Mouse (Mus musculus) embryo, embryonic 11 days (tissue): ENCODE measurements at regions not wholly inside any gene's neighbourhood (a gene's known extent, or its start where the extent isn't known, plus 50 kb on each side); places are given as distances from the start of the nearest gene placed in this dataset.

Experiments
- DNase-seq: peaks from one replicate; pipeline ENCODE4 v3.0.0-alpha.2; 2015

DNA sequence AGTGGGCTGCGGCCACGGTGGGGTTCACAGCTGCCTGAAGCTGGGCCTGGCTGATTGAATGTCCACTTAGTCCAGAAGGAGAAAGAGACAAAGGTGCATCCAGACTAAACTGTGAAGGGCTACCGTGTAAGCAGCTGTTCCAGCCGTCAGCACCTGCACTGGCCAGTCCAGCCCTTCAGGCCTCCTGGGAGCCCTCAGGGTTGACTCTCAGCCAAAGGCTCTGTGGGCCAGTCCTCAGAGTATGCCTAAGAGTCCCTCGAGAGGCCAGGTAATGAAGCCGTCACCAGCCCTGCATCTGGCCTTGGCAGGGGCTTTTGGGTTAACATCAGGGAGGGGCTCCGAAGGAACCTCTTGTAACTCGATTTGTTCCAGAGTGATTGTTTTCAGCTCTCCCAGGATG lies 187.4 kb downstream of the Gpd2 start:
- no peak for DNase-seq

- no peak for DNase-seq
These were observed 188.0 kb downstream of the Gpd2 start for GRCm38 (mm10) chr2:57425439-57425838.

GRCm38 (mm10) chr2:57450996-57451770 lies 213.7 kb downstream of the Gpd2 start:
- DNase-seq = no peak

GRCm38 (mm10) chr2:57453896-57454679 lies 216.7 kb downstream of the Gpd2 start:
- DNase-seq = no peak

DNA sequence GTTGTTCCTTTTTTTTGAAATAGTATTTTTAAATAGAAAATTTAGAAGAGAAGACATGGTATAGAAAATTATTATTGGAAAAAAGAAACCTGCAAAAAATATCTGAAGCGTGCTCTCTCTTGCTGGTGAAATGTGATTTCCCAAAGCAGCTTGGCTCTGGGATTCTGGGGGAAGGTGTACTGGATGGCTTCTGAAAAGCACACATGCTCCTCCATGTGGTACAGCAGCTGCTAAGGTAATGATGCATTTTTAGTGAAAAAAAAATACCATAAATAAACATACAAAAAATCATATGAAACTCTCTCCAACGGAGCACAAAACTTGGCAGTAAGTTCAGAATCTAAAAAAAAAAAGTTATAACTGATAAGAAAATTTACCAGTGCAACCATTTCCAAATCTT lies 222.5 kb downstream of the Gpd2 start:
- DNase-seq = no peak

GRCm38 (mm10) chr2:57473873-57474272 lies 236.4 kb downstream of the Gpd2 start:
- DNase-seq = no peak

DNA sequence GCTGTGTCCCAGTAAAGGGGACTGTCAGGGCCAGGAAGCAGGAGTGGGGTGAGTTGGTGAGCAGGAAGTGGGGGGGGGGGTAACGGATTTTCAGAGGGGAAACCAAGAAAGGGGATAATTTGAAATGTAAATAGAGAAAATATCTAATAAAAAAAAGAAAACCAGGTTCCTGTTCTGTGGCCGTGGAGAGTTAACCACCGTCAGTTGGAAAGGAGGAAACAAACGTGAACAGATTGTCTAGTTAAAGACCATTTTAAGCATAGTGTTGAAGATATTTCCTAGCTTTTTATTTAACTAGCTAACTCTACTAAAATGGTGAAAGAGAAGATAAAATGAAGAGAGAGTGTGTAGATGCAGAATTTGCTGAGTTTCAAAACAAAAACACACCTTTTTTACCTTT lies 254.7 kb downstream of the Gpd2 start:
- DNase-seq = no peak

DNA sequence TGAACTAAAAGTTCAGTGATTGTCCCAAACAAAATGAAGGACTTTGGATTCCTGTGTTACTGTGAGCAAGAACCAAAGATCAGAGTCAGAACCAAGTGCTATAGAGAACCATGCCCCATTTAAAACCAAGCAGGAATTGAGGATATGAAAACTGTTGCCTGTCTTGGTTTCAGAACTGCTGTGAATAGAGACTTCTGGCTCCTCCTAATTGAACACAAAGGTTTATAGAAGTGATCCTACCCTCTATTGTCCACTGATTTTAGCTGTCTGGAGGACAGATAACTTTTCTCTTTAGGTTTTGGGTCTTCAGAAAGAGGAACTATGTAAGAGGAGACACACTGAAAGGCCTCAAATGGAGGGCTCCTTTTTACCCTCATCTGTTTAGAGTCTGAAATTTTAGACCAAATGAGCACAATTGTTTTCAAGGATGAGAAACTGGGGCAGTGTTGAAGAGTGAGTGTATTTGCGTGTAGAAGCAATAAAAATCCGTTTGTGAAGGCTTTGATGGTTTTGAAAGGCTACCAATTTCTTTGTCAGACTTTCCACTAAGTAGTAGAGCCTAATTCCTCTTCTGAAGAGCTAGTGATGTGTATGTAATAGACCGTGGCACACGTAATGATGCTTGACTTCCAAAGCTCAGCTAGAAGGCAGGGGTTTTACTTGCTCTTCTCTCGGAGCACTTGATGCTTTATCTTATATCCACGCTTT lies 255.6 kb downstream of the Gpd2 start:
- no peak for DNase-seq

- no peak for DNase-seq
These were observed 259.0 kb downstream of the Gpd2 start for GRCm38 (mm10) chr2:57496315-57496954.

- DNase-seq = no peak
These were observed 260.5 kb downstream of the Gpd2 start for GRCm38 (mm10) chr2:57497933-57498332.

DNA sequence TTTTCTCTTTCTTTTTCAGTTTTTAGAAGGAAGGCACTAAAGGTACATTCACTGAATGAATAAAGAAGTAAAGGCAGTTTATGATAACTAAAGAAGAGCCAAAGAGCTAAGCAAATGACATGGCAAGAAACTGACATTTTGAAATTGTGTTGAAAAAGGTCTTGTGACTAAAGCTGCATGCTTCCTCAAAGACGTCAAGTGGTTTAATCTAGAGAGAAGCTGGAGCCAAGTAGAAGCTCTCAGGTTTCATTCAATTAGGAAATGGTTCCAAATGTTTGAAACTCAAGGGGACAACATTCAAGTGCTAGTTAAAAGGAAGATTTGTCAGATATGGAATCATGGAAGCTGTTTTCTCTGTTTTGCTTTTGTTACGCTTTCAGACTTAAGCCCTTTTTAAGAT lies 267.2 kb downstream of the Gpd2 start:
- no peak for DNase-seq

DNA sequence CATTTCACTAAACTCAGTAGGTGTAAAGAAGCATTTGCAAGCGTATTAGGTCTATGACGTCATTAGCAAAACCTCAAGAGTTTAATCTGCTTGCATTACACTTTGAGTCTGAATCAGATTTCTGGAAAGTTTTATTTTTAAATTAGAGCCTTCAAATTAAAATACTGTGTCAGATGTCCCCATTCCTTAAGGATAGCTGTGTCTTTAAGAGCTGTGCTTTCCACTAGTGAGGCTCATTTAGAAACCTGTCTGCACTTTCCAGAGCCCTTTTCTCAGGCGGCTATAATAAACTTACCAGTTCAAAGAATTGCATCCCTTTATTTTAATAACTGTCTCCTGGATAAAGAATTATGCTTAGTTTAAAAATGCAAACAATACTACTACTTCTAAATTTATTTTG lies 285.0 kb downstream of the Gpd2 start:
- no peak for DNase-seq

GRCm38 (mm10) chr2:57522983-57523382 lies 285.5 kb downstream of the Gpd2 start:
- DNase-seq = no peak

DNA sequence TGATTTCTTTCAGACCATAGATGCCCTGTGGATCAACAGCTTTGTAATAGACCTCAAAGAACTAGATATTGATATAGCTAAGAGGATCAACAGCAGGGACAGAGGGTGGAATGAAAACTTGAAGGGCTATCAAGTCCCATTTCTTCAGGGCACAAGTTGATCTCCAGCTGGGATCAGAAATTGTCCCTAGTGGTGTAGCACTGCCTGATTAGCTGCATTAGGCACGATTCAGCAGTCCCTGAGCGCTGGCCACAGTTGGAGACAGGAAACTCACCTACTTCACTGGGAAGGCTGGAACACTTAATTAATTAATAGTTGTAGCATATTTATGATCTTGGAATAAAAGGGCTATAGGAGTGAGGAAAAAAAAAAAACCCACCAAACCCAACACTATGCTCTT lies 290.5 kb downstream of the Gpd2 start:
- DNase-seq = no peak

DNA sequence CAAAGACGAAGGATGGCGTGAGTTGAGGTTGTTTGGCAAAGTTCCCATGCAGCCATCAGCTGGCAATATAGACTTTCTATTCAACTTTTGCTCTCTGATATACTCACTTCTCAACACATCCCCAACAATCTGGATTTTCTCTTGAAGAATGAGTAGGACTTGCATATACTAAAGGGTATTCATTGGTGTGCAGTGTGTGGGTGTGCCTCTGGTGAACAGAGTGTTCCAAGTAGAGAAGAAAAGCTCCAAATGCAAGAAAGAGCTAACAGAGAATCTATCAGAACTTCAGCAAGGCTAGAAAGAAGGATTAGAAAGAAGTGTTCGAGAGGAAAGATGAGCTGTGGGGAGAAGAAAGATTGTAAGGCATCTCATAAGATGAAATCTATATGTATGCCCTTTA lies 302.4 kb downstream of the Gpd2 start:
- DNase-seq = no peak

DNA sequence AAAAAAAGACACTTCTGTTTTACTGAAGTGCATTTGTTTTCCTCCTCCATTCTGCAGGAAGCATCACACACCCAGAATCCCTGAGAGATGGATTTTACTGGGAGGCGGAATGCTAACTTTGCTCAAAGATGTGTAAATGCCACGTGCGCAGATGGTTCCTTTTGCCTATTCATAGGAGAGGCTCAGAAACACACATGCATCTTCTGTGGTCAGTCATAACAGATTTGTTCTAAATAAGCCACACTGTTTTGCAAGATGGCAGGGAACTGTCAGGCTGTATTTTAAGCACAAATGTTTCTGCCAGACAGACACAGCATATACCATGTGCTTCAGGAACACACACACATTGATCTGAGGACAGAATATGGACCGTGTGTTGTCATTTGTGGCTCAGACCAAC lies 327.8 kb downstream of the Gpd2 start:
- no peak for DNase-seq

DNA sequence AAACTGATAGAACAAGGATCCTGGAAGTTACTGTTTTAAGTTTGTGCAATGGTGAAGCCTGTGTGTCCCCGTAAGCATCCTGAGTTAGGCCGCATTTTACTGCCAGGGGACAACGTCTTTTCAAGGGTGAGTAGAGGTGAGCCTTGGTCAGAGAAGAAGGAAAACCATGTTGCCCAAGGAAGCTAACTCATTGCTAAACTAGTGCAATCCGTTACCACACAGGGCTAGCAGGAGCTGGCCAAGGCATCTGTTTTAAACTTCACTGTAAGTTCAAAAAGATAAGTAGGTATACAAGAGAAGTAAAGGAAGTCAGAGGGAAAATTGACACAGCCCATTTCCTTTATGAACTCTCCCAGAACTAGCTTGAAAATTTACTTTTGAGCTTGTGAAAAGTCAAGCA lies 328.7 kb downstream of the Gpd2 start:
- no peak for DNase-seq

GRCm38 (mm10) chr2:57567183-57567582 lies 329.7 kb downstream of the Gpd2 start:
- DNase-seq = no peak

DNA sequence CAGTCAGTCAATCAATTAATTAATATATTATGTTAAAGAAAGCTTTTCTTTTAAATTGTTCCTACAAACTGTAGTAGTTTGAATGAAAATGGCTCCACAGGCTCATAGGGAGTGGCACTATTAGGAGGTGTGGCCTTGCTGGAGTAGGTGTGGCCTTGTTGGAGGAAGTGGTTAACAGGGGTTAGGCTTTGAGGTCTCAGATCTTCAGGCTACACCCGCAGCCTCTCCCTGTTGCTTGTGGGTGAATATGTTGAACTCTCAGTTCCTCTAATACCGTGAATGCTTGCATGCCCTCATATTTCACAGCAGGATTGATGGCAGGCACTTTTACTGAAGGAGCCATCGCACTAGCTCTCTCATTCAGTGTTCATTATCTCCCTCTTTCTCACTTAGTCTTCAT lies 349.6 kb downstream of the Gpd2 start:
- no peak for DNase-seq

GRCm38 (mm10) chr2:57593558-57593957 lies 356.1 kb downstream of the Gpd2 start:
- no peak for DNase-seq

DNA sequence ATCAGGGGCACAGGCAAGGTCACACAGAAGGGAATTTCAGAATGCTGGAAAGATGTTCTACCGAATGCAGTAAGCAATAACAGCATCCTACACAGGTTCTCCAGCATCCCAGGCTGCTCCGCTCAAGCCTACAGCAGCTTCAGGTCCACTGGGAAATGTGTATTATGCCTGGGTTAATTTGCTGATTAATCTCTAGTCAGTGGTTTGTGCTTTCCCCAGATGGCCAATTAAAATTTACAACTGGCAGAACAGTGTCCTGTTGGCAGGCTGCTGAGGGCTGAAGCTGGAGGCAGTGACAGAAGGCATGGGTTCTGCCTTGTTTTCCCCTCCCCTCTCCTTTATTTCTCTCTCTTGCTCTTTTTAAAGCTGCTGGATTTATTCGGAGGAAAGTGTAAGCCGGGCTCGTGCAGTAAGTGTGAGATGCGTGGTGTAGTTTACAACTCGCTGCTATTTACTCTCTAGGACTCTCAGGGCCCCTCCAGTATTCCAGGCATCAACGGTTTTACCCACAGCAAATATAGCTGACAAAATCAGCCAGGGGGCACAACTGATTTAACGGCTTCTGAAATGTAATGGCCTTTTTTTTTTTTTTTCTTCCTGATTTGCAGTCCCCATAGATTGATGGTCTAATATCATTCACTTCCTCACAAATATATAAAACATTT lies 360.4 kb downstream of the Gpd2 start:
- peak; percentile 41 for DNase-seq

GRCm38 (mm10) chr2:57611599-57611998 lies 374.2 kb downstream of the Gpd2 start:
- no peak for DNase-seq

DNA sequence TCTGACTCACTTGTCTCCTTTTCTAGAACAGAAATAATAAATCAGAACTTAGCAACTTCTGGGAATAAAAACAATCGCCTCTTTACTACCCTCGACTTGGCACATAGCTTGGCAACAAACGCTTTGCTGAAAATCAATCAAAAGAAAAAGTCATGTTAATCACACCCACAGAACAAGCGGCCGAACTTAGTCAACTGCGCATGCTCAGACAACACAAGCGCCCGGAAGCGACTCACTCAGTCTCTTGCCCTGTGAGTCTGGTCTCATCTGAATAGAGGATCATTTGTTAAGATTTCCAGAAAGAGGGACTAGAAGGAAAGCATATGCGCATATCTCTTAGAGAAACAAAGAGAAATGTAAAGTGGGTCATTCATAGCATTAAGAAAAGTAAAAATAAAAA lies 375.8 kb downstream of the Gpd2 start:
- peak; percentile 75 for DNase-seq
